Mouse (Mus musculus) cerebellum, adult 2 months (tissue): ENCODE results near the gene Prr12. TPM values are rescaled to one million over a fixed set of nuclear protein-coding genes. Genes with fewer than 3 reads are reported as not detected.

ENCODE experiments used
- DNase-seq, 2 experiments: peaks; one replicate each; pipeline ENCODE4 v3.0.0; 2021
- H3K27ac ChIP-seq: fragments of 200-500 bp; 2 replicates; pipeline ENCODE4 v1.5.1; 2012; ENCODE audit warnings: low read length, control low read depth, inconsistent platforms; ENCODE audit not compliant: insufficient read depth
- H3K27me3 ChIP-seq: fragments of 200-500 bp; 2 replicates; pipeline ENCODE4 v1.6.1; 2012; ENCODE audit warnings: inconsistent platforms, mild to moderate bottlenecking, low read length, moderate library complexity; ENCODE audit not compliant: control insufficient read depth, insufficient read depth
- H3K4me1 ChIP-seq: fragments of 200-500 bp; 2 replicates; pipeline ENCODE4 v1.6.1; 2011; ENCODE audit warnings: low read length; ENCODE audit not compliant: control insufficient read depth, insufficient read depth
- H3K4me3 ChIP-seq: fragments of 200-500 bp; replicated peaks from 2 replicates; pipeline ENCODE3; 2011; ENCODE audit warnings: mild to moderate bottlenecking, low read depth, low read length, control low read depth; ENCODE audit not compliant: insufficient read depth
- CTCF ChIP-seq: fragments of 200-500 bp; IDR thresholded peaks from 2 replicates; pipeline ENCODE4 v1.5.1; 2011; ENCODE audit warnings: low read depth, mild to moderate bottlenecking, control low read depth, low read length, moderate library complexity, borderline replicate concordance; ENCODE audit not compliant: insufficient read depth
- POLR2A ChIP-seq: fragments of 200-500 bp; IDR thresholded peaks from 2 replicates; pipeline ENCODE4 v1.6.1; 2011; ENCODE audit warnings: low read length, control low read depth, borderline replicate concordance; ENCODE audit not compliant: insufficient read depth
- WGBS: fragments of 180-500 bp; shearing (Covaris S2); methylation state at CpG from one replicate; pipeline ENCODE4 v1.1.7; 2018; 5-methylcytosine and 5-hydroxymethylcytosine counted together
- polyA plus RNA-seq: library from polyadenylated mRNA; depleted of rRNA; stranded (reverse); fragments of >200 nt; gene quantifications from 2 replicates; pipeline ENCODE4 v1.2.3, GENCODE M21; 2012

The Prr12 gene
- polyA plus RNA-seq, 1 experiment: 23.3 TPM

GRCm38 (mm10) chr7:44997231-44997939, 55.3 kb downstream of the Prr12 start, which contains the start of gene Irf3:
Gene Irf3 (plus strand): TSS chr7:44997648.
- peak within 1 kb of the TSS; percentile 57; the same call in 1 of the 2 replicates for H3K27ac ChIP-seq
- under 1% methylated on average over 43 of the region's 43 CpGs for WGBS
- DNase-seq: peak; percentile 96 to 97
- no peak for TF ChIP-seq CTCF
- peak; percentile 87; the same call in 1 of the 2 replicates for TF ChIP-seq POLR2A
- peaks cover 10% of the 10 kb centered on the region for H3K4me1 ChIP-seq
- H3K27me3 ChIP-seq: no peaks in the 10 kb centered on the region
- H3K4me3 ChIP-seq: peak within 1 kb of the TSS; percentile 54

DNA sequence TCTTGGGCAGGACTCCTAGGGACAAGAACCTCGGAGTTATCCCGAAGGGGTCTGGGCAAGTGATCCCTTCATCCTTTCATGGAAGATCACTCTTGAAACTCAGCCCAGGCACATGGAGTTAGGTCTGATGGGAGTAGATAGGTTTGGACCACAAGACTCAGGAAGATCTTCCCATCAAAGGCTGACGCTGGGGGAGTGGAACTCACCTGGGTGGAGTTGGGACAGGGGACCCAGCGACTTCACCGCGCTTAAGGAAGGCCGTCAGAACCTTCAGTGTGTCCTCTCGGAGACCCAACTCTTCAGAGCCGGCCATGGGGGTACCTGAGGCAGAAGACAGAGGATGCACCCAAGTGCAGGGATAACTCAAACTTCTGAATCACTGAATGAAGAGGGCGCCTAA, 56.0 kb downstream of the Prr12 start:
- TF ChIP-seq POLR2A: no peak
- no peak for TF ChIP-seq CTCF
- no peak overlapping the region for H3K4me3 ChIP-seq
- H3K27me3 ChIP-seq: no peaks in the 10 kb centered on the region
- H3K4me1 ChIP-seq: peaks cover 7% of the 10 kb centered on the region
- no peak overlapping the region for H3K27ac ChIP-seq
- WGBS: 8% methylated on average over 10 of the region's 10 CpGs
- no peak for DNase-seq

DNA sequence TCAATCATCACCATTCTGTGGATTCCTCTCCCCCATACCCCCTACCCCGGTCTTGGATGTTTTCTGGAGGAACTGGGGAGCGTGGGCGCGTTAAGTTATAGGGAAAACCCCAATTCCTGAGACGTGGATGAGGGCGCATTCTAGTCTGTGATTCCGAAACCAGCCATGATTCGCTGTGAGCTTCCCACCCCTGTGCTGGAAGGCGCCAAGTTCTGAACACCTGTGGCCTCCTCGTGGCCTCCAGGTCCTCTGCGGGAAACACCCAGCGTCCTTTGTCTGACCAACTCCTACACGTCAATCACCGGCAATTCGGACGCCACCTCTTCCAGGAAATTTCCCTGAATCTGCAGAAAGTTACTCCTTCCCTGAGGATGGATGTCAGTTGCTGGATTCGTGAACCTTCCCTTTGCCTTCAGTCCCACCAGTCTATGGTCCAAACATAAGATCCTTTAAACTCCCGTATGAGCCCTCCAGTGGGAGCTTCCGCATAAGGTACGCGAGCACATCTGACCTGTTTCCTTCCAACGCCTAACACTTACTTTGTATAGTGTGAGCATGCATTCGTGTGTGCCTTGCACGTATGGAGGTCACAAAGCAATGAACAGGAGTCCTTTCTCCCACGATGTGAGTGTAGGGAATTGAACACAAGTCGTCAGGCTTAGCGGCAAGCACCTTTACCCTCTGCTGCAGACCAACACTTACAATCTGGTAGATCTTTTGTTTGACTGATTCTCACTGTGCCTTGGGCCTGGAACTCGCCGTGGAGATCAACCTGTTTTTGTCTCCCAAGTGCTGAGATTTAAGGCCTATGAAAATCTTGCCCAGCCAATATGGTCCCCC, 65.6 kb downstream of the Prr12 start:
- Histone ChIP-seq H3K27me3 (no peaks in the 10 kb centered on the region), H3K4me1 (0 out of 2 replicates have a peak, but pooled peaks cover 5% of the 10 kb centered on the region), H3K4me3 (peak overlapping the region; percentile 87), H3K27ac (peak overlapping the region; percentile 43)
- TF ChIP-seq CTCF: no peak
- peak; percentile 74; the same call in 1 of the 2 replicates for TF ChIP-seq POLR2A
- no peak for DNase-seq
- WGBS: 1% methylated on average over 29 of the region's 29 CpGs

DNA sequence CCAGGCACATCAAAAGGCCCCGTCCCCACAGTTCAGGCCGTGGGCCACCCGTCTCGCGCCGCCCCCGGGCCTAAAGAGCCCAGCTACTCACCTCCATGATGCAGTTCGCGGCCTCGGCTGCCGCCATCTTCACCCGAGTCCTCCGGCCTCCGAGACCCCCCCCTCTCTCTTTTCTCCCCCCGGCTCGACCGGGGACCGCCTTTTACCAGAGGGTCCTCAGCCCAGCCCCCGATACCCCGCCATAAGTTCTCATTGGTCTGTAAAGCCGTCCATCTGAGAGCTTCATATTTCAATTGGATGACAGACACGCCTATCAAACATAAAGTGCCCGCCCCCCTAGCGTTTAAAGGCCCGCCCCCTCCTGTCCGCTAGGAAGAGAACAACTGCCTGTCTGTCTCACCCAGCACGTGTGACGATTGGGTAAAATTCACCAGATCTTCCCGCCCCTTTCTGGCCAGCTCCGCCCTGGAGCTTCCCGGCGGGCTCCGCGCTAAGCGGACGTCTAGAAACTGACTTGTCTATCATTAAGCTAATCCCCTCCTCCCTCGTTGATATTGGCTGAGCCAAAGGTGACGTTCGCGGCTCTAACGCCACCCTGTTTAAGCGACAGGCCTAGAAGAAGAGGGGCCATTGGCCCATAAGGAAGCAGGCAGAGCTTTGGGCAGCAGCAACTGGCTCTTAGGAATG, 66.3 kb downstream of the Prr12 start, which contains the start of gene Prmt1:
Gene Prmt1 (minus strand): TSS at position 377 of the 687 bp plus-strand sequence.
- peak; percentile 99 to 100 for DNase-seq
- under 1% methylated on average over 42 of the region's 42 CpGs for WGBS
- Histone ChIP-seq H3K4me3 (peak within 1 kb of the TSS; percentile 87), H3K4me1 (0 out of 2 replicates have a peak, but pooled peaks cover 5% of the 10 kb centered on the region), H3K27ac (peak within 1 kb of the TSS; percentile 81), H3K27me3 (no peaks in the 10 kb centered on the region)
- TF ChIP-seq POLR2A (peak; percentile 54; the same call in 1 of the 2 replicates), CTCF (no peak)

- Histone ChIP-seq H3K4me1 (0 out of 2 replicates have a peak, but pooled peaks cover 5% of the 10 kb centered on the region), H3K27me3 (no peaks in the 10 kb centered on the region), H3K4me3 (peak overlapping the region; percentile 82), H3K27ac (peak overlapping the region; percentile 81)
- peak; percentile 64 to 65 for DNase-seq
- TF ChIP-seq CTCF (no peak), POLR2A (no peak)
- WGBS: 2% methylated on average over 44 of the region's 45 CpGs
Observed at GRCm38 (mm10) chr7:44985595-44986191, 67.0 kb downstream of the Prr12 start.

DNA sequence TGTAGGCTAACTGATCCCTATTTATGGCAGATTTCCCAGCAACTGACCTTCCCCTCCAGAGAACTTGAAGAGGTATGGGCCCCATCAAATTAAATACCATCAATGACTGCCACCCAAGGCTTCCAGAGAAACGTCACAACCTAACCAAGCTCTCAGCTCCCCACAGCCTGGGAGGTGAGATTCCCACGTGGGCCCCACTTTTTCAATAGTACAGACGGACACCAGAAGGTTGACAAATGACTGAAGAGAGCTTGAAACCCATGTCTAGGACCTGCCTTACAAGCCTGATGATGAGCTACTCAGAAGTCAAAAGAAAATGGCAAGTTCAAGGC, 67.9 kb downstream of the Prr12 start:
- no peak for DNase-seq
- no peak for TF ChIP-seq CTCF
- TF ChIP-seq POLR2A: no peak
- 36% methylated on average over 3 of the region's 3 CpGs for WGBS
- H3K27ac ChIP-seq: no peak overlapping the region
- 0 out of 2 replicates have a peak, but pooled peaks cover 5% of the 10 kb centered on the region for H3K4me1 ChIP-seq
- H3K4me3 ChIP-seq: no peak overlapping the region
- H3K27me3 ChIP-seq: no peaks in the 10 kb centered on the region

- Histone ChIP-seq H3K4me1 (0 out of 2 replicates have a peak, but pooled peaks cover 5% of the 10 kb centered on the region), H3K27me3 (no peaks in the 10 kb centered on the region), H3K4me3 (no peak overlapping the region), H3K27ac (no peak overlapping the region)
- DNase-seq: no peak
- no peak for TF ChIP-seq POLR2A
- no peak for TF ChIP-seq CTCF
- 57% methylated on average over 7 of the region's 7 CpGs for WGBS
Observed at GRCm38 (mm10) chr7:44983944-44984832, 68.5 kb downstream of the Prr12 start.
